Mouse (Mus musculus): ENCODE measurements at regions not wholly inside any gene's neighbourhood (a gene's known extent, or its start where the extent isn't known, plus 50 kb on each side); places are given as distances from the start of the nearest gene placed in this dataset.

- H3K9ac ChIP-seq = no peak overlapping the region
- no peaks in the 10 kb centered on the region for H3K9me3 ChIP-seq
- H3K4me2 ChIP-seq = no peak overlapping the region
- no peaks in the 10 kb centered on the region for H3K27me3 ChIP-seq (replicated peaks)
- 56% methylated on average over 7 of the region's 7 CpGs for WGBS
- ATAC-seq (replicated peaks) = no peak
- H3K36me3 ChIP-seq (replicated peaks) = no peaks in the 10 kb centered on the region
- H3K27ac ChIP-seq = no peak overlapping the region
- H3K4me3 ChIP-seq = no peak overlapping the region
- peaks cover 4% of the 10 kb centered on the region; the same call in 1 of the 2 replicates for H3K4me1 ChIP-seq
These were observed 111.4 kb downstream of the Alg10b start for GRCm38 (mm10) chr15:90335506-90335905.

- H3K4me1 ChIP-seq = peaks cover 7% of the 10 kb centered on the region
- no peaks in the 10 kb centered on the region for H3K36me3 ChIP-seq (replicated peaks)
- no peaks in the 10 kb centered on the region for H3K27me3 ChIP-seq (replicated peaks)
- no peak overlapping the region for H3K27ac ChIP-seq
- no peak overlapping the region for H3K9ac ChIP-seq
- no peak for ATAC-seq (replicated peaks)
- H3K4me3 ChIP-seq = no peak overlapping the region
- H3K9me3 ChIP-seq = no peaks in the 10 kb centered on the region
- 88% methylated on average over 1 of the region's 1 CpGs for WGBS
- no peak overlapping the region for H3K4me2 ChIP-seq
These were observed 116.0 kb downstream of the Alg10b start for GRCm38 (mm10) chr15:90340089-90340488.

- ATAC-seq (replicated peaks) = no peak
- Histone ChIP-seq H3K27me3 (replicated peaks) (no peaks in the 10 kb centered on the region), H3K36me3 (replicated peaks) (no peaks in the 10 kb centered on the region), H3K4me2 (no peak overlapping the region), H3K4me3 (no peak overlapping the region), H3K9me3 (no peaks in the 10 kb centered on the region), H3K27ac (no peak overlapping the region), H3K9ac (no peak overlapping the region), H3K4me1 (peaks cover 10% of the 10 kb centered on the region)
- WGBS = 87% methylated on average over 2 of the region's 2 CpGs
These were observed 117.2 kb downstream of the Alg10b start for GRCm38 (mm10) chr15:90341261-90341660.

DNA sequence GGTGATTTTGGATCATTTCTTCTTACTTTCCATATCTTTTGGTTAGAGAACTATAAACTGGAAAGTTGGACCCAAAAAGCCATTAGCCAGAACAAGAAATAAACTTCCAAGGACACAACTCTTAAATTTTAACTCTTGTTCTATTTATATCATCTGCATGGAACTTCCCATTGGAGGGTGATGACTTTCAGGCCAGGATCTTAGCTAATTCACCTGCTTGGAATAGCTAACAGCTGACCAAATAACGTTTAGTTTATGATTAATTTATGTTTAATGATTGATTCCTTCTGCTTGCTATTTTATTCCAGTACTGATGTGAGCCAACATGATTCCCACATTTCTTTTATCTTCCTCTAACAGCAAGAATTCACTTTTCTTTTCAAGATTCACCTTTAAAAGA is 119.7 kb downstream of the Alg10b start:
- Histone ChIP-seq H3K27me3 (replicated peaks) (no peaks in the 10 kb centered on the region), H3K36me3 (replicated peaks) (no peaks in the 10 kb centered on the region), H3K4me3 (no peak overlapping the region), H3K9me3 (no peaks in the 10 kb centered on the region), H3K9ac (no peak overlapping the region), H3K4me2 (no peak overlapping the region), H3K4me1 (peaks cover 17% of the 10 kb centered on the region), H3K27ac (no peak overlapping the region)
- WGBS = 63% methylated on average over 1 of the region's 1 CpGs
- no peak for ATAC-seq (replicated peaks)

- Histone ChIP-seq H3K9ac (no peak overlapping the region), H3K27ac (peak overlapping the region; percentile 50; the same call in 1 of the 2 replicates), H3K4me3 (no peak overlapping the region), H3K27me3 (replicated peaks) (no peaks in the 10 kb centered on the region), H3K36me3 (replicated peaks) (no peaks in the 10 kb centered on the region), H3K9me3 (no peaks in the 10 kb centered on the region), H3K4me1 (peaks cover 17% of the 10 kb centered on the region), H3K4me2 (no peak overlapping the region)
- ATAC-seq (replicated peaks) = peak; percentile 65
- WGBS = 18% methylated on average over 4 of the region's 4 CpGs
These were observed 120.8 kb downstream of the Alg10b start for GRCm38 (mm10) chr15:90344956-90345355.

DNA sequence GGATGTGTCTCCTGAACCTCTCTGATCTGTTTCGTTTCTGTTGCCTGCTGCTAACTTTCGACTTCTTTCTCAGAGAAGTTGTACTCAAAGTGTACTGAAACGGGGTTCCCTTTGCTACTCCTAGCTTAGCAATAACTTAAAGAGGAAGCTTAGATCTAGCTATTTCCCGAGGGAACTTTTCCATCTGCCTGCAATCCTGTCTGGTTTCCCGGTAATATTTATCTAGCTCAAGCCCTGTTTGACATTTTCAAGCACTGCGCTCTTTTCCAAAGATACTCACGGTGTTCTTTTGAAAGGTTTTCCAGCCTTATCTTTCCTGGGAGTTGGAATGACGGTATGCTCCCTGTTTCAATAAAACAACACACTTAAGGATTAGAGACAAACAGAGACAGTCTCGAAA is 122.1 kb downstream of the Alg10b start:
- H3K4me2 ChIP-seq = no peak overlapping the region
- WGBS = 41% methylated on average over 9 of the region's 9 CpGs

DNA sequence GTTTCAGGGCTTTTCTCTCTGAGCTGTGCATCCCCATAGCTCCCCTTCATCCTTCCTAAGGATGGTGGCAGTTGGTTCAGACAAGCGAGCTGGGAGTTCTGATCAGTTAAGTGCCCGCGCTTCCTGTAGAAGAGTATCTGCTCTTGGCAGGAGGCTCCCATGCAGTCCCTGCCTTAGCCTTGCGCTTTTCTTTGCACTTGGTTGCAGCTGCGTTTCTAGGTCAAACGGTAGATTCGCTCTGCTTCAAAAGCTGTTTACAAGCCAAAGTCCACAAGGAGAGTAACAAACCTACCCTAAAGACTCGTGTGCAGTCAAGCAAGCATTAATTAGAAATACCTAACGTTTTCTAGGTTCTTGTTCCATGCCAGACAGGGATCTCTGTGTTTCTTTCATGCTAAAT is 122.6 kb downstream of the Alg10b start:
- Histone ChIP-seq H3K4me1 (peaks cover 17% of the 10 kb centered on the region), H3K27ac (no peak overlapping the region), H3K36me3 (replicated peaks) (no peaks in the 10 kb centered on the region), H3K27me3 (replicated peaks) (no peaks in the 10 kb centered on the region), H3K9me3 (no peaks in the 10 kb centered on the region), H3K4me2 (no peak overlapping the region), H3K9ac (no peak overlapping the region), H3K4me3 (no peak overlapping the region)
- no peak for ATAC-seq (replicated peaks)
- WGBS = 57% methylated on average over 9 of the region's 9 CpGs

More for the DNA sequence above, 122.1 kb downstream of the Alg10b start:
- Histone ChIP-seq H3K27ac (no peak overlapping the region), H3K9me3 (no peaks in the 10 kb centered on the region), H3K4me3 (no peak overlapping the region), H3K9ac (no peak overlapping the region), H3K36me3 (replicated peaks) (no peaks in the 10 kb centered on the region), H3K4me1 (peaks cover 17% of the 10 kb centered on the region), H3K27me3 (replicated peaks) (no peaks in the 10 kb centered on the region)
- ATAC-seq (replicated peaks) = no peak

DNA sequence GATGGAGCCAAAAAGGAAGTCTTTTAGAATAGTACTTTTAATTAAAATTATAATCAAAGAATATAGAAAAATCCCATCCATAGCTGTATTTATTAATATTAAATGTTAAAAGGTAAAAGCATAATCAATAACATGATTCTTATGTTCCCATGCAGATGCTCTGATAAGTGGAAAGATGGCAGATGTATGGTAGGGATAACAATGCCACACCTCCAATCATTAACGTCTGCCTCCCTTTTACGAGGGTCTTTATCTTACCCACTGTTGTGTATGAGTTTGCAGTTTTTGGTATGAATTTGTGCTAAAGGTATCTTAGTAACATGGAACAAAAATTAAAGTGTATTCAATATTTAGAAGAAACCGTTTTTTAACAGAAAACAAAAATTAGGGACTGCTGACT is 127.8 kb downstream of the Alg10b start:
- H3K9me3 ChIP-seq = no peaks in the 10 kb centered on the region
- no peaks in the 10 kb centered on the region for H3K36me3 ChIP-seq (replicated peaks)
- ATAC-seq (replicated peaks) = no peak
- WGBS = 91% methylated on average over 3 of the region's 3 CpGs
- no peak overlapping the region for H3K27ac ChIP-seq
- H3K4me2 ChIP-seq = no peak overlapping the region
- no peaks in the 10 kb centered on the region for H3K27me3 ChIP-seq (replicated peaks)
- no peak overlapping the region for H3K4me3 ChIP-seq
- H3K4me1 ChIP-seq = peaks cover under 1% of the 10 kb centered on the region; the same call in 1 of the 2 replicates
- no peak overlapping the region for H3K9ac ChIP-seq

DNA sequence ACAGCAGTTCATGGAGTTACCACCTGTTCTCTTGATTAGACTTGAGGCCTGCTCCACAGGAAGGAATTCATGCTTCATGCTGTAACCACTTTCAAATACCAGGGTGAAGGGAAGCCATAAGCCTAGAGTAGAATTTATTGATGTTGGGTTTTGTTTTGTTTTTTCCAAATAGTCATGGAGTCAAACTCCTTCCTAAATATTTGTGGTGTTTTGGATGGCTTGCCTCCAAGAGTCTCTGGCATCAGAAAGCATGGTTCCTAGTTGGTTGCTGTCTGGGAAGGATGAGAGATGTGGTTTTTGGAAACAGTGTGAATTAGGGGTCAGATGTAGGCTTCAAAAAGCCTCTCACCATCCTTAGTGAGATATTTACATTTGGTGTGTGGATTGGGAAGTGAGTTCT is 141.5 kb downstream of the Alg10b start:
- no peak overlapping the region for H3K4me3 ChIP-seq
- no peak overlapping the region for H3K4me2 ChIP-seq
- H3K9me3 ChIP-seq = no peaks in the 10 kb centered on the region
- H3K27ac ChIP-seq = no peak overlapping the region
- ATAC-seq (replicated peaks) = no peak
- no peaks in the 10 kb centered on the region for H3K4me1 ChIP-seq
- no peaks in the 10 kb centered on the region for H3K36me3 ChIP-seq (replicated peaks)
- H3K9ac ChIP-seq = no peak overlapping the region
- H3K27me3 ChIP-seq (replicated peaks) = no peaks in the 10 kb centered on the region

GRCm38 (mm10) chr15:90377959-90378358 is 153.8 kb downstream of the Alg10b start:
- Histone ChIP-seq H3K27ac (no peak overlapping the region), H3K27me3 (replicated peaks) (no peaks in the 10 kb centered on the region), H3K36me3 (replicated peaks) (no peaks in the 10 kb centered on the region), H3K4me3 (no peak overlapping the region), H3K4me2 (no peak overlapping the region), H3K9ac (no peak overlapping the region), H3K4me1 (no peaks in the 10 kb centered on the region), H3K9me3 (no peaks in the 10 kb centered on the region)
- ATAC-seq (replicated peaks) = no peak
- 82% methylated on average over 2 of the region's 2 CpGs for WGBS

- Histone ChIP-seq H3K9me3 (no peaks in the 10 kb centered on the region), H3K27ac (no peak overlapping the region), H3K4me1 (no peaks in the 10 kb centered on the region), H3K27me3 (replicated peaks) (no peaks in the 10 kb centered on the region), H3K9ac (no peak overlapping the region), H3K4me2 (no peak overlapping the region), H3K36me3 (replicated peaks) (no peaks in the 10 kb centered on the region), H3K4me3 (no peak overlapping the region)
- no peak for ATAC-seq (replicated peaks)
- WGBS = 88% methylated on average over 3 of the region's 3 CpGs
These were observed 172.8 kb downstream of the Alg10b start for GRCm38 (mm10) chr15:90396961-90397360.

DNA sequence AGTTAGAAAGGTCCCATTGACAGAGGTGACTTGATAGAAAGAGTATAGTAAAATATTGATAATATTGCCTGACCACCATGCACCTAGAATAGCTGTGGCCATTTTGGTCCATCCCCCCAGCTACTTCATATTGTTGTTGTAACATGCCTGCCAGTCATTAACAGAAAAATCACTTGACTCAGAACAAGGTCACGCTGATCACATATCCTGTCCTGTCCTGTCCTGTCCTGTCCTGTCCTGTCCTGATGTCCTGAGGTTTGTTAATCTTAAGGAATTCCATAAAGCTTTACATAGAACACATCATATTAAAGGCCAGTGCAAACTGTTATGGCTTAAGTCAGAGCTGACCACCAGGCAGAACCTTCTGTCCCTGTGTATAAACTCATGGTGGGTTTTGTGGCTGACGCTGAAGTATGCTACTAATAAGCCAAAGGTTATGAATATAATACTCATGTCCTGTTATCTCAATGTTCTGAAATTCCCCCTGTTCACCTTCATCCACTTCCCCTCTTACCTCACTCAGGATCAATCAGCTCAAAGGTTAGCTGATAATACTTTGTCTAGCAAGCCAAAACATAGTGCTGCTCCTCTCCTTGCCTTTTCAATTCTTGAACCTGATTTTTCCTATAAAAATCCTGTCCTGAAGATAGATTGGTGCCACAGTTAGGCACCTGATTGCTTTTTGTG is 173.7 kb downstream of the Alg10b start:
- 95% methylated on average over 2 of the region's 2 CpGs for WGBS
- Histone ChIP-seq H3K4me3 (no peak overlapping the region), H3K9me3 (no peaks in the 10 kb centered on the region), H3K9ac (no peak overlapping the region), H3K27ac (no peak overlapping the region), H3K4me1 (no peaks in the 10 kb centered on the region), H3K36me3 (replicated peaks) (no peaks in the 10 kb centered on the region), H3K4me2 (no peak overlapping the region), H3K27me3 (replicated peaks) (no peaks in the 10 kb centered on the region)
- no peak for ATAC-seq (replicated peaks)

All from midbrain, embryonic 15.5 days (tissue).